Comparison of ENCODE assay signal across 8 mouse cellular contexts in the genomic region with DNA sequence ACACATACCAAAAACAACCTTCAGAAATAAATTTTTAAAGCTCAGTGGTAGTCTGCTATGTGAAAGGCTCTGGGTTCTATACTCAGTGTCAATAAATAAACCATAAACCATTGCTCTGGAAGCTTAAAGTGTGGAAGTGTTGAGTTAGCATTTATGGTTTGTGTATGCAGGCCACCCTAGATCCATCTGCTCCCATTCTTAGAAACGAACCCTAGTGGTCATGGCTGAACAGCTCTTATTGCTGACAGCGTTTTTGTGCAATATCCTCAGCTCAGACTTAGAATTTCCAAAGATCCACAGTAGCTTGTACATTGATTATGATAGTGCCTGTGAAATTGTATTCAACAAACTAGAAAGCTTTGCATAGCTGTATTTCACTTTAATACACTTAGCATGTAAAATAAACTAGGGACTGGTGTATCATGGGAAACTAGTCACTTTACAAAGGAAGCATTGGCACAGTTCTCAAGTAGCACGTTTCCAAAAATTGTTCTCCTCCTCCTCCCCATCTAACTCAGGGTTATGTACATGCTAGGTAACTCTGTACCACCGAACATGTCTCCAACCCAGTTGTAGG.
DNase-seq lines count a peak whose midpoint lies in the region; ATAC-seq and TF ChIP-seq lines count a peak whose summit lies in the region.

No protein-coding gene starts in this region.

- H3K4me2 ChIP-seq in kidney, embryonic 16.5 days (replicated peaks; ENCODE audit: low read depth, low read length), result peak overlapping the region; percentile 68
- peak overlapping the region; percentile 85 for H3K4me2 ChIP-seq in heart, embryonic 13.5 days
- H3K4me2 ChIP-seq in liver, embryonic 14.5 days (ENCODE audit: low read depth), result peak overlapping the region; percentile 94
- peak overlapping the region; percentile 71 for H3K4me2 ChIP-seq in neural tube, embryonic 15.5 days

- no peak overlapping the region for H3K9ac ChIP-seq in kidney, embryonic 16.5 days (replicated peaks; ENCODE audit: low read length)
- H3K9ac ChIP-seq in heart, embryonic 13.5 days, result peak overlapping the region; percentile 86
- H3K9ac ChIP-seq in liver, embryonic 14.5 days (replicated peaks), result peak overlapping the region; percentile 97
- no peak overlapping the region for H3K9ac ChIP-seq in neural tube, embryonic 15.5 days (replicated peaks)

- H3K36me3 ChIP-seq in kidney, embryonic 16.5 days (ENCODE audit: insufficient read depth, low read length), result no peaks in the 10 kb centered on the region
- H3K36me3 ChIP-seq in heart, embryonic 13.5 days, result no peaks in the 10 kb centered on the region
- H3K36me3 ChIP-seq in liver, embryonic 14.5 days (replicated peaks; ENCODE audit: control insufficient read depth, insufficient read depth, low read depth), result no peaks in the 10 kb centered on the region
- H3K36me3 ChIP-seq in neural tube, embryonic 15.5 days, result no peaks in the 10 kb centered on the region

- H3K27ac ChIP-seq in kidney, embryonic 16.5 days (ENCODE audit: low read length), result no peak overlapping the region
- H3K27ac ChIP-seq in heart, embryonic 13.5 days (replicated peaks), result peak overlapping the region; percentile 97
- peak overlapping the region; percentile 97 for H3K27ac ChIP-seq in liver, embryonic 14.5 days
- peak overlapping the region; percentile 97; the same call in 1 of the 2 replicates for H3K27ac ChIP-seq in neural tube, embryonic 15.5 days (replicated peaks)

- no peaks in the 10 kb centered on the region for H3K27me3 ChIP-seq in kidney, embryonic 16.5 days (ENCODE audit: insufficient read depth, low read length)
- H3K27me3 ChIP-seq in heart, embryonic 13.5 days (replicated peaks), result no peaks in the 10 kb centered on the region
- no peaks in the 10 kb centered on the region for H3K27me3 ChIP-seq in liver, embryonic 14.5 days (ENCODE audit: control insufficient read depth, insufficient read depth, low read length)
- H3K27me3 ChIP-seq in neural tube, embryonic 15.5 days (replicated peaks), result no peaks in the 10 kb centered on the region

- H3K9me3 ChIP-seq in kidney, embryonic 16.5 days (ENCODE audit: low read length), result no peaks in the 10 kb centered on the region
- no peaks in the 10 kb centered on the region for H3K9me3 ChIP-seq in heart, embryonic 13.5 days
- no peaks in the 10 kb centered on the region for H3K9me3 ChIP-seq in liver, embryonic 14.5 days (ENCODE audit: control insufficient read depth, low read length)
- no peaks in the 10 kb centered on the region for H3K9me3 ChIP-seq in neural tube, embryonic 15.5 days (replicated peaks)

- DNase-seq in kidney, postnatal 14 days, result no peak
- DNase-seq in brain, adult 2 months (ENCODE audit: low read depth, low spot score), result peak; percentile 87
- DNase-seq in liver, embryonic 14.5 days (ENCODE audit: low read depth in 3 of 3, low spot score in 3 of 3), result peak; percentile 38 to 56 (median 44)
- DNase-seq in right cerebral cortex, postnatal 4 days, result no peak
- DNase-seq in Muller cell, postnatal 12 days (ENCODE audit: inconsistent ontology term), result no peak

- no peak for TF ChIP-seq EP300 in liver, embryonic 14.5 days (IDR thresholded peaks at IDR 0.05; ENCODE audit: low read depth)

- no peak for ATAC-seq in kidney, embryonic 16.5 days (ENCODE audit: low FRiP score, low TSS enrichment)
- no peak for ATAC-seq in heart, embryonic 13.5 days (ENCODE audit: extremely low read depth, insufficient number of reproducible peaks, low FRiP score, low TSS enrichment)
- no peak for ATAC-seq in liver, embryonic 14.5 days (ENCODE audit: insufficient read depth)
- ATAC-seq in neural tube, embryonic 15.5 days (ENCODE audit: low FRiP score), result no peak

- TF ChIP-seq CTCF in liver, embryonic 14.5 days (IDR thresholded peaks at IDR 0.05; ENCODE audit: low read depth), result peak; percentile 75

- peaks cover 15% of the 10 kb centered on the region for H3K4me1 ChIP-seq in kidney, embryonic 16.5 days (ENCODE audit: insufficient read depth, low read length)
- peaks cover 50% of the 10 kb centered on the region for H3K4me1 ChIP-seq in heart, embryonic 13.5 days
- H3K4me1 ChIP-seq in liver, embryonic 14.5 days (replicated peaks; ENCODE audit: control insufficient read depth in 2 of 2, insufficient read depth in 2 of 2, low read length in 1 of 2), result peaks cover 11 to 13% of the 10 kb centered on the region in 2 experiments
- peaks cover 26% of the 10 kb centered on the region for H3K4me1 ChIP-seq in neural tube, embryonic 15.5 days

- H3K4me3 ChIP-seq in kidney, embryonic 16.5 days (ENCODE audit: low read length), result no peak overlapping the region; the same call in 1 of the 2 replicates
- H3K4me3 ChIP-seq in heart, embryonic 13.5 days, result peak overlapping the region; percentile 66
- peak overlapping the region; percentile 76 to 97 for H3K4me3 ChIP-seq in liver, embryonic 14.5 days (ENCODE audit: insufficient read depth in 1 of 2, low read depth in 2 of 2, low read length in 2 of 2)
- H3K4me3 ChIP-seq in neural tube, embryonic 15.5 days (replicated peaks), result peak overlapping the region; percentile 84

- 27% methylated on average over 4 of the region's 4 CpGs for WGBS in kidney, embryonic 16.5 days
- WGBS in heart, embryonic 13.5 days, result 45% methylated on average over 4 of the region's 4 CpGs
- WGBS in liver, embryonic 14.5 days (ENCODE audit: insufficient replicate concordance), result 22% methylated on average over 4 of the region's 4 CpGs
- WGBS in neural tube, embryonic 15.5 days, result 41% methylated on average over 4 of the region's 4 CpGs

Comparison
In these comparisons a context has a peak if more than half of its experiments do, and no peak if none do; other contexts are left out.
1. H3K9ac ChIP-seq: peak in heart, embryonic 13.5 days (single experiment) and liver, embryonic 14.5 days (single experiment); none in kidney, embryonic 16.5 days (single experiment) and neural tube, embryonic 15.5 days (single experiment).
2. DNase-seq: peak in brain, adult 2 months (single experiment) and liver, embryonic 14.5 days (3 of 3); none in kidney, postnatal 14 days (single experiment), right cerebral cortex, postnatal 4 days (single experiment) and Muller cell, postnatal 12 days (single experiment).
3. Peak in every context shown above with its lines, with median percentiles within 50 percentile points of each other: H3K4me2 ChIP-seq.